Mouse (Mus musculus) midbrain, embryonic 13.5 days (tissue): ENCODE data around the gene Ankfy1. TPM values are rescaled to one million over a fixed set of nuclear protein-coding genes. Genes with fewer than 3 reads are reported as not detected.
"Not testable (repeated sequence)": the region's sequence is repeated elsewhere in the genome, so short reads cannot be mapped to it uniquely, and the experiment has no call there.

Experiments used
- ATAC-seq: fragments of 200-750 bp; cut with Nextera tagmentation; 2 replicates; pipeline ENCODE4 v1.8.0; 2017; ENCODE audit warnings: mild to moderate bottlenecking, moderate TSS enrichment, moderate library complexity
- H3K27ac ChIP-seq: fragments of 300-500 bp; sonication (generic); 2 replicates; pipeline ENCODE4 v1.5.1; 2015; ENCODE audit warnings: inconsistent platforms, mild to moderate bottlenecking, moderate library complexity
- H3K27me3 ChIP-seq: fragments of 300-500 bp; sonication (generic); 2 replicates; pipeline ENCODE4 v1.6.1; 2015; ENCODE audit warnings: mild to moderate bottlenecking, inconsistent platforms
- H3K36me3 ChIP-seq: fragments of 300-500 bp; sonication (generic); 2 replicates; pipeline ENCODE4 v1.6.1; 2015; ENCODE audit warnings: mild to moderate bottlenecking, inconsistent platforms
- H3K4me1 ChIP-seq: fragments of 300-500 bp; sonication (generic); replicated peaks from 2 replicates; pipeline ENCODE4 v1.6.1; 2015; ENCODE audit warnings: inconsistent platforms
- H3K4me2 ChIP-seq: fragments of 300-500 bp; sonication (generic); replicated peaks from 2 replicates; pipeline ENCODE4 v1.6.1; 2015; ENCODE audit warnings: moderate library complexity, mild to moderate bottlenecking, inconsistent platforms
- H3K4me3 ChIP-seq: fragments of 300-500 bp; sonication (generic); replicated peaks from 2 replicates; pipeline ENCODE4 v1.5.1; 2015; ENCODE audit warnings: mild to moderate bottlenecking, inconsistent platforms
- H3K9ac ChIP-seq: fragments of 300-500 bp; sonication (generic); replicated peaks from 2 replicates; pipeline ENCODE4 v1.6.1; 2015; ENCODE audit warnings: mild to moderate bottlenecking, inconsistent platforms
- H3K9me3 ChIP-seq: fragments of 300-500 bp; sonication (generic); 2 replicates; pipeline ENCODE4 v1.6.1; 2016; ENCODE audit warnings: mild to moderate bottlenecking, inconsistent platforms
- WGBS: fragments of 180-500 bp; shearing (Covaris S2); methylation state at CpG from one replicate; pipeline ENCODE4 v1.1.7; 2015; 5-methylcytosine and 5-hydroxymethylcytosine counted together
- polyA plus RNA-seq: library from polyadenylated mRNA; unstranded; fragments of >200 nt; fragmentation: Nextera tagmentation; extraction: Ambion mirVana; gene quantifications from 2 replicates; pipeline ENCODE4 v1.2.1, GENCODE M21; 2015

Gene Ankfy1
- polyA plus RNA-seq, 1 experiment from 2014 or later = 26.2 TPM

- Histone ChIP-seq H3K27ac (no peak overlapping the region), H3K4me3 (no peak overlapping the region), H3K27me3 (no peaks in the 10 kb centered on the region), H3K36me3 (peaks cover 26% of the 10 kb centered on the region), H3K4me2 (no peak overlapping the region), H3K9me3 (no peaks in the 10 kb centered on the region), H3K9ac (no peak overlapping the region), H3K4me1 (no peaks in the 10 kb centered on the region)
- no peak for ATAC-seq
Measured at GRCm38 (mm10) chr11:72726023-72726422, 36.2 kb downstream of the Ankfy1 start.

GRCm38 (mm10) chr11:72733736-72734135 is 43.9 kb downstream of the Ankfy1 start:
- no peaks in the 10 kb centered on the region for H3K9me3 ChIP-seq
- H3K4me3 ChIP-seq = no peak overlapping the region
- H3K4me2 ChIP-seq = no peak overlapping the region
- WGBS = 93% methylated on average over 3 of the region's 3 CpGs
- no peaks in the 10 kb centered on the region for H3K27me3 ChIP-seq
- no peak overlapping the region for H3K9ac ChIP-seq
- H3K36me3 ChIP-seq = peaks cover 69% of the 10 kb centered on the region
- no peak for ATAC-seq
- no peaks in the 10 kb centered on the region for H3K4me1 ChIP-seq
- no peak overlapping the region for H3K27ac ChIP-seq

- Histone ChIP-seq H3K9me3 (no peaks in the 10 kb centered on the region), H3K36me3 (peaks cover 71% of the 10 kb centered on the region), H3K27ac (no peak overlapping the region), H3K27me3 (no peaks in the 10 kb centered on the region), H3K4me2 (no peak overlapping the region), H3K9ac (no peak overlapping the region), H3K4me3 (no peak overlapping the region), H3K4me1 (no peaks in the 10 kb centered on the region)
- 82% methylated on average over 4 of the region's 4 CpGs for WGBS
- ATAC-seq = no peak
Measured at GRCm38 (mm10) chr11:72734840-72735518, 45.2 kb downstream of the Ankfy1 start.

GRCm38 (mm10) chr11:72735519-72735860 is 45.7 kb downstream of the Ankfy1 start:
- H3K9ac ChIP-seq = no peak overlapping the region
- H3K27me3 ChIP-seq = no peaks in the 10 kb centered on the region
- H3K27ac ChIP-seq = no peak overlapping the region
- no peaks in the 10 kb centered on the region for H3K4me1 ChIP-seq
- H3K4me3 ChIP-seq = no peak overlapping the region
- ATAC-seq = no peak
- WGBS = 80% methylated on average over 2 of the region's 2 CpGs
- no peak overlapping the region for H3K4me2 ChIP-seq
- H3K9me3 ChIP-seq = no peaks in the 10 kb centered on the region
- H3K36me3 ChIP-seq = peaks cover 69% of the 10 kb centered on the region

GRCm38 (mm10) chr11:72736320-72736719 is 46.5 kb downstream of the Ankfy1 start:
- Histone ChIP-seq H3K9me3 (no peaks in the 10 kb centered on the region), H3K36me3 (peaks cover 66% of the 10 kb centered on the region), H3K27me3 (no peaks in the 10 kb centered on the region), H3K27ac (no peak overlapping the region), H3K4me1 (no peaks in the 10 kb centered on the region), H3K4me3 (no peak overlapping the region), H3K9ac (no peak overlapping the region), H3K4me2 (no peak overlapping the region)
- no peak for ATAC-seq
- WGBS = 62% methylated on average over 1 of the region's 1 CpGs

GRCm38 (mm10) chr11:72737517-72737916 is 47.7 kb downstream of the Ankfy1 start:
- H3K4me1 ChIP-seq, ATAC-seq, H3K4me3 ChIP-seq, H3K9me3 ChIP-seq, H3K27me3 ChIP-seq, H3K9ac ChIP-seq, H3K27ac ChIP-seq, H3K4me2 ChIP-seq: not testable (repeated sequence)
- peaks cover 54% of the 10 kb centered on the region for H3K36me3 ChIP-seq
- WGBS = 94% methylated on average over 5 of the region's 5 CpGs

- H3K9me3 ChIP-seq = no peaks in the 10 kb centered on the region
Measured at GRCm38 (mm10) chr11:72739048-72739447, 49.2 kb downstream of the Ankfy1 start.

GRCm38 (mm10) chr11:72751956-72752355 is 62.1 kb downstream of the Ankfy1 start:
- Histone ChIP-seq H3K4me1 (no peaks in the 10 kb centered on the region), H3K4me3 (no peak overlapping the region), H3K9ac (no peak overlapping the region), H3K4me2 (no peak overlapping the region), H3K27me3 (no peaks in the 10 kb centered on the region), H3K36me3 (peaks cover 96% of the 10 kb centered on the region), H3K27ac (no peak overlapping the region), H3K9me3 (no peaks in the 10 kb centered on the region)
- WGBS = 55% methylated on average over 2 of the region's 2 CpGs
- no peak for ATAC-seq

More at GRCm38 (mm10) chr11:72739048-72739447, 49.2 kb downstream of the Ankfy1 start:
- Histone ChIP-seq H3K27me3 (no peaks in the 10 kb centered on the region), H3K36me3 (peaks cover 53% of the 10 kb centered on the region), H3K4me1 (no peaks in the 10 kb centered on the region), H3K27ac (no peak overlapping the region), H3K4me3 (no peak overlapping the region), H3K9ac (no peak overlapping the region), H3K4me2 (no peak overlapping the region)
- ATAC-seq = no peak
- WGBS = 96% methylated on average over 1 of the region's 1 CpGs

GRCm38 (mm10) chr11:72758316-72758715 is 68.5 kb downstream of the Ankfy1 start:
- no peak for ATAC-seq
- H3K27me3 ChIP-seq = no peaks in the 10 kb centered on the region
- H3K4me3 ChIP-seq = no peak overlapping the region
- peaks cover 98% of the 10 kb centered on the region for H3K36me3 ChIP-seq
- no peaks in the 10 kb centered on the region for H3K9me3 ChIP-seq
- H3K4me1 ChIP-seq = no peaks in the 10 kb centered on the region
- no peak overlapping the region for H3K4me2 ChIP-seq
- no peak overlapping the region for H3K9ac ChIP-seq
- WGBS = 92% methylated on average over 5 of the region's 5 CpGs
- no peak overlapping the region for H3K27ac ChIP-seq

- 96% methylated on average over 6 of the region's 6 CpGs for WGBS
- H3K9me3 ChIP-seq = no peaks in the 10 kb centered on the region
- H3K27me3 ChIP-seq = no peaks in the 10 kb centered on the region
- no peak overlapping the region for H3K4me3 ChIP-seq
- H3K9ac ChIP-seq = no peak overlapping the region
- peaks cover 98% of the 10 kb centered on the region for H3K36me3 ChIP-seq
- H3K4me2 ChIP-seq = no peak overlapping the region
- no peak overlapping the region for H3K27ac ChIP-seq
- no peaks in the 10 kb centered on the region for H3K4me1 ChIP-seq
- ATAC-seq = no peak
Measured at GRCm38 (mm10) chr11:72759581-72759980, 69.8 kb downstream of the Ankfy1 start.

GRCm38 (mm10) chr11:72760781-72761180 is 71.0 kb downstream of the Ankfy1 start:
- 93% methylated on average over 1 of the region's 1 CpGs for WGBS
- Histone ChIP-seq H3K4me2 (no peak overlapping the region), H3K9ac (no peak overlapping the region), H3K9me3 (no peaks in the 10 kb centered on the region), H3K27me3 (no peaks in the 10 kb centered on the region), H3K36me3 (peaks cover 89% of the 10 kb centered on the region), H3K4me1 (no peaks in the 10 kb centered on the region), H3K27ac (no peak overlapping the region), H3K4me3 (no peak overlapping the region)
- no peak for ATAC-seq

GRCm38 (mm10) chr11:72764270-72764669 is 74.5 kb downstream of the Ankfy1 start:
- Histone ChIP-seq H3K9ac (no peak overlapping the region), H3K4me3 (no peak overlapping the region), H3K4me1 (no peaks in the 10 kb centered on the region), H3K4me2 (no peak overlapping the region), H3K27me3 (no peaks in the 10 kb centered on the region), H3K9me3 (no peaks in the 10 kb centered on the region), H3K36me3 (peaks cover 77% of the 10 kb centered on the region), H3K27ac (no peak overlapping the region)
- ATAC-seq = no peak
- 87% methylated on average over 4 of the region's 4 CpGs for WGBS

- H3K27me3 ChIP-seq = no peaks in the 10 kb centered on the region
- peaks cover 49% of the 10 kb centered on the region for H3K36me3 ChIP-seq
- no peaks in the 10 kb centered on the region for H3K9me3 ChIP-seq
- WGBS = 93% methylated on average over 8 of the region's 8 CpGs
- H3K27ac ChIP-seq = no peak overlapping the region
- no peak overlapping the region for H3K4me3 ChIP-seq
- no peak overlapping the region for H3K9ac ChIP-seq
- ATAC-seq = no peak
- H3K4me2 ChIP-seq = no peak overlapping the region
- H3K4me1 ChIP-seq = no peaks in the 10 kb centered on the region
Measured at GRCm38 (mm10) chr11:72767716-72768115, 77.9 kb downstream of the Ankfy1 start.
